Mouse (Mus musculus) heart, adult 9 months (tissue): ENCODE results near the gene Arhgef39.

Experiments used
- DNase-seq, 2 experiments: peaks; one replicate each; pipeline ENCODE4 v3.0.0; 2022; ENCODE audit warnings: low spot score in 2 of 2

Gene Arhgef39

GRCm38 (mm10) chr4:43478906-43479832, 20.3 kb downstream of the Arhgef39 start:
- DNase-seq: peak in 1 of 2 experiments; percentile 51

GRCm38 (mm10) chr4:43478534-43478858, 21.0 kb downstream of the Arhgef39 start:
- no peak for DNase-seq

GRCm38 (mm10) chr4:43477857-43478533, 21.5 kb downstream of the Arhgef39 start:
- peak; percentile 85 to 90 for DNase-seq

GRCm38 (mm10) chr4:43476604-43477003, 22.9 kb downstream of the Arhgef39 start:
- no peak for DNase-seq

GRCm38 (mm10) chr4:43473636-43474035, 25.9 kb downstream of the Arhgef39 start:
- DNase-seq: no peak

- DNase-seq: no peak
Observed at GRCm38 (mm10) chr4:43470301-43470700, 29.2 kb downstream of the Arhgef39 start.

GRCm38 (mm10) chr4:43466872-43467271, 32.6 kb downstream of the Arhgef39 start:
- DNase-seq: no peak

GRCm38 (mm10) chr4:43465935-43466334, 33.6 kb downstream of the Arhgef39 start:
- no peak for DNase-seq

- no peak for DNase-seq
Observed at GRCm38 (mm10) chr4:43463102-43463501, 36.4 kb downstream of the Arhgef39 start.

- no peak for DNase-seq
Observed at GRCm38 (mm10) chr4:43457124-43457523, 42.4 kb downstream of the Arhgef39 start.

- no peak for DNase-seq
Observed at GRCm38 (mm10) chr4:43456470-43456869, 43.0 kb downstream of the Arhgef39 start.

- peak in 1 of 2 experiments; percentile 35 for DNase-seq
Observed at GRCm38 (mm10) chr4:43454041-43454836, 45.3 kb downstream of the Arhgef39 start, which contains the start of gene Cd72. Gene Cd72, minus strand, starts transcription at chr4:43454628.

GRCm38 (mm10) chr4:43453413-43453812, 46.1 kb downstream of the Arhgef39 start:
- no peak for DNase-seq

- no peak for DNase-seq
Observed at GRCm38 (mm10) chr4:43452315-43452714, 47.2 kb downstream of the Arhgef39 start.

- DNase-seq: no peak
Observed at GRCm38 (mm10) chr4:43448554-43448953, 50.9 kb downstream of the Arhgef39 start.

- DNase-seq: no peak
Observed at GRCm38 (mm10) chr4:43447251-43447650, 52.2 kb downstream of the Arhgef39 start.
